Mouse (Mus musculus): Measurements from ENCODE around the gene Pih1d1.
"Not testable (repeated sequence)": the region's sequence is repeated elsewhere in the genome, so short reads cannot be mapped to it uniquely, and the experiment has no call there.

Pih1d1 gene

GRCm38 (mm10) chr7:45154096-45154992 lies at the start of gene Pih1d1, which contains the start of gene Aldh16a1:
Pih1d1 (plus strand) TSS chr7:45154303.
Aldh16a1 (minus strand) TSS chr7:45154584.
- peak; percentile 96 to 97 for DNase-seq (ENCODE audit: low spot score in 2 of 2)

GRCm38 (mm10) chr7:45104941-45105340 lies 49.2 kb upstream of the Pih1d1 start:
- DNase-seq (ENCODE audit: low spot score in 2 of 2), result no peak

DNA sequence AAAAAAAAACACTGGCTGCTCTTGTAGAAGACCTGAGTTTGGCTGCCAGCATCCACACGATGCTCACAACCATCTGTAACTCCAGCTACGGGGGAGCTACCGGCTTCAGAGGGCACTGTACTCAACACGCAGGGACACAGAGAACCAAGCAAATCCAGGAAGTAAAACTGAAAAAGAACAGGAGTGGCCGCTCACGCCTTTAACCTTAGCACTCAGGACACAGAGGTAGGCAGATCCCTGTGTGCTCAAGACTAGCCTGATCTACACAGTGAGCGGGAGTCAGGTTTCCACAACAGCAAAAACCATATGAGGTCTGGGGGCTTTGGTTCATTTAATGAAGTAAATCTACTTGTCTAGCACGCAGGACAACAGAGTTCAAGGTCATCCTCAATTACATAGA lies 48.6 kb upstream of the Pih1d1 start:
- no peak for DNase-seq (ENCODE audit: low spot score in 2 of 2)

DNA sequence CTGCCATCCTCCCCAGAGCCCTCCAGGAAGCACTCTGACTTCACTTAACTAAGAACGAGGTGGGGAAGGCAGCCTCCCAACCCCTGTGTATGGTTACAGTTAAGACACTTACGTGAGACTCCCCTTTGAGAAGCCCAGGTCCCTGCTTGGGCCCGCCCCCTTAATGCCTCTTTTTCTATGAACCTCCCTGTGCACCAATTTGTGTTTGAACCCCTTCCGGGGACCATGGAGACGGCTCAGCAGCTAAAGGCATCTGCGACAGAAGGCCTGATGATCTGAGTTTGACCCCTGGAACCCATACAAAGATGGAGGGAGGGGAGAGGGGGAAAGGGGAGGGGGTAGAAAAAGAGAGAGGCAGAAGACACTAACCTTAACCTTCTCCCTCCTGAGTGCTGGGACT lies 47.7 kb upstream of the Pih1d1 start:
- no peak for DNase-seq (ENCODE audit: low spot score in 2 of 2)

DNA sequence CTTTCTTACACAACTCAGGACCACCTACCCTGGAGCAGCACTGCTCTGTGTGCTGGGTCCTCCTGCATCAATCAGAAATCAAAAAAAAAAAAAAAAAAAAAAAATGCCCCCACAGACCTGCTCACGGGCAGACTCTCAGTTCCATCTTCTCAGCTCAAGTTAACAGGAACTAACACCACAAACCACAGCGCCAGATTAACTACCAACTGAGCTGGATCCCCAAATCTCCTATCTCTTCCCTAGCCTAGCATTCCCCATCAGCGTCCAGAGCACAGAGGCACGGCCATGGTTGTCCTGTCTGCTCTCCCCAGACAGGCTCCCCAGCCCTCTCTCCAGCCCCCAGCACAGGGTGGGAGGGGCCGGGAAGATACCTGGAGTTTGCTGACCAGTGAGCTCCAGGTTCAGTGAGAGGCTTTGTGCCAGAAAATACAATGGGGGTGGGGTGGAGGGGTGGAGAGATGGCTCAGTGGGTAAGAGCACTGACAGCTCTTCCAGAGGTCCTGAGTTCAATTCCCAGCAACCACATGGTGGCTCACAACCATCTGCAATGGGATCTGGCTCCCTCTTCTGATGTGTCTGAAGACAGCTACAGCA lies 47.0 kb upstream of the Pih1d1 start:
- no peak for DNase-seq (ENCODE audit: low spot score in 2 of 2)

DNA sequence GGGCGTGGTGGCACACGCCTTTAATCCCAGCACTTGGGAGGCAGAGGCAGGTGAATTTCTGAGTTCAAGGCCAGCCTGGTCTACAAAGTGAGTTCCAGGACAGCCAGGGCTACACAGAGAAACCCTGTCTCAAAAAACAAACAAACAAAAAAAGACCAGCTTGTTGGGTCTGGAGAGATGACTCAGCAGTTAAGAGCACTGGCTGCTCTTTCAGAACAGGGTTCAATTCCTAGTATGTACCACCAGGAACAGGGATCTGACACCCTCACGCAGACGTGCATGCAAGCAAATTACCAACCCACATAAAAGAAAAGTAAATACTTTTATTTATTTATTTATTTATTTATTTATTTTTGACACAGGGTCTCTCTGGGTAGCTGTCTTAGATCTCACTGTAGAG lies 44.0 kb upstream of the Pih1d1 start:
- not testable (repeated sequence) for DNase-seq (ENCODE audit: low spot score in 2 of 2)

GRCm38 (mm10) chr7:45111940-45112339 lies 42.2 kb upstream of the Pih1d1 start:
- no peak for DNase-seq (ENCODE audit: low spot score in 2 of 2)

DNA sequence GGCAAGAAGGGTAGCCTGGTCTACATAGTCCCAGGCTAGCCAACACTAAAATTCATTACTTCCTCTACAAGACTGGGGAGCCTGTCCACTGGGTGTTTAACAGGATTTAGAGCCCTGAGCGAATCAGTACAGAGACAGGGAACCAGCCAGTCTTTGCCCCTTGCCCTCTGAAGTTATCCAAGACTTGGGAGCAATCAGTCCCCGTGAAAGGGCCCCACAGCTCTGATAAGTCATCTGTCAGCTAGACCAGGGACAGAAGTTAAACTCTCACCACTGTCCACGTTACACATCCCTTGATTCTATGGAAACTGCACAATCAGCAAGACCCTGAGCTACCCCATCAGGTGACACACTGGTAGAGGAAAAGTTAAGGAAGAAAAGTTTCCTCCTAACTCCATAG lies 41.6 kb upstream of the Pih1d1 start:
- DNase-seq (ENCODE audit: low spot score in 2 of 2), result no peak

DNA sequence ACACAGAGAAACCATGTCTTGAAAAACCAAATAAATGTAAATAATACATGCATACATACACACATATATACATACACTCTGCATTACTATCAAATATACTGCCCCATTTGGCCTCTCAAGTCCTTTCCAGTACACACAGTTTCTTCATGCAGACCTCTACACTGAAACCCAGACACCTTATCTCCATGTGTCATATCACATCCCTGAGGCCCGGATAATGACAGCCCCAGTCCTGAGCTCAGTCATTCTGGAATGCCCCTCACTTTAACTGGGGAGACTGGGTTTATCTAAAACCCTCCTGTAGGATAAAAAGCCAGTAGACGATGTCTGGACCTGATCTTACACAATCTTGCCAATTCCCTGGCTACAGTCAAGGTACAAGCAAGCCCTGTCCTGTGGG lies 40.6 kb upstream of the Pih1d1 start:
- DNase-seq (ENCODE audit: low spot score in 2 of 2), result no peak

DNA sequence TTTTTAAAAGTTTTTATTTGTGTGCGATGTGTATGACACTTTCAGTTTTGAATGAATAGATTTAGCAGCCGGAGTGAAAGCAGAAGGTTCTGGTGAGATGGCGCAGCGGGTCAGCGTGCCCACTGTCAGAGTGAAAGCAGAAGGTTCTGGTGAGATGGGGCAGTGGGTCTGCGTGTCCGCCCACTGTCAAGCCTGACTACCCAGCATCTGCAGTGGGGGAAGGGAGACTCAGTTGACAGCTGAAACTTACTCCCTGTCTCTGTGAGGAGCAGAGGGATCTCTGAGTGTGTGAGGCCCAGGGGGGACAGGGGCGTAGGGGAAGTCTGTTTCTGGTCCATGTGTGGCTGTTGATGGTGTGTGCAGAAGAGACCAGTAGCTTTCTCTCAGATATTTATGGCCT lies 36.5 kb upstream of the Pih1d1 start:
- no peak for DNase-seq (ENCODE audit: low spot score in 2 of 2)

DNA sequence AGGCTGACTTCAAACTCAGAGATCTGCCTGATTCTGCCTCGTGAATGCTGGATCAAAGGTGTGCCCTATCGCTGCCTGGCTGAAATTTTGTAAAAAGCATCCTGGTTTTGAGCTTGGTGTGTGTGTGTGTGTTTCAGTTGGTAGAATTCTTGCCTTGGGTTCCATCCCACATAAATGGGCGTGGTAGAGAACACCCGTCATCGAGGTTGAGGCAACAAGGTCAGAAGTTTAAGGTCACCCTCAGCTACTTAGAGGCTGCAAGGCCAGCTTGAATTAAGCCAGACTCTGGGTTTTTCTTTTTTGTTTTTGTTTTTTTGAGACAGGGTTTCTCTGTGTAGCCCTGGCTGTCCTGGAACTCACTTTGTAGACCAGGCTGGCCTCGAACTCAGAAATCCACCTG lies 35.8 kb upstream of the Pih1d1 start:
- DNase-seq (ENCODE audit: low spot score in 2 of 2), result no peak

DNA sequence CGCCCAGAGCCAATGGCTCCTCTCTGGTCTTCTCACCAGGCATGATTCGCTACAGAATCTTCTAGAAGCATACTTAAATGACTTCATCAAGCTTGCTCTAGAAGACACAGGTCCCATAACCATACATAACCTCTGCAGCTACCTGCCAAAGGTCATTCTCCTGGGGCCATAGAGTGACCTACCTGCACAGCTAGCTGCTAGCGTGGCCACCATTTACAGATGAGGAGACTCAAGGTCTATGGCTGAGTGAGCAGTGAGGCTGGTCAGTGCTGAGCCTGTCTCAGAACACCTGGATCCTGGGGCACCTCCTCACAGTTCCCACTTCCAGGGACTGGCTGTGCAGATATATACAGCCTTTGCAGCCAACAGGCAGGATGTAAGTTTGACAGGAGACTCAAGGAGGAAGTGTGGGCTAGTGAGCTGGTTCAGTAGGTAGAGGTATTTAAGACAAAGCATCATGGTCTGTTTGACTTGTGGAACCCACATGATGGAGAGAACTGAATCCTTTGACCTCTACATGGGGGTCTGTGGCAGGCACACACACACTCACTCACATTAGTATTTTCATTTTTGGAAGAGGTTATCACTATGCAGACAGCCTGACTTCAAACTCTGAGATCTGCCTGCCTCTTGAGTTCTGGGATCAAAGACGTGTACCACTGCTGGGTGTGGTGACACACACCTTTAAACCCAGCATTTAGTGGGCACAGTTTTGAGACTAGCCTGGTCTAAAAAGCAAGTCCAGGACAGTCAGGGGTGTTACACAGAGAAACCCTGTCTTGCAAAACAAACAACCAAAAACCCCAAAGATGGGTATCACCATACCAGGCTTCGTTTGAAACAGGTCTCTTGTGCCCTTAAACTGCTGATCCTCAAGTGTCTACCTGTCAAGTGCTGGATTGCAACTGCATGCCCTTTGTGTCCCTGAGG lies 34.1 kb upstream of the Pih1d1 start:
- DNase-seq (ENCODE audit: low spot score in 2 of 2), result no peak

DNA sequence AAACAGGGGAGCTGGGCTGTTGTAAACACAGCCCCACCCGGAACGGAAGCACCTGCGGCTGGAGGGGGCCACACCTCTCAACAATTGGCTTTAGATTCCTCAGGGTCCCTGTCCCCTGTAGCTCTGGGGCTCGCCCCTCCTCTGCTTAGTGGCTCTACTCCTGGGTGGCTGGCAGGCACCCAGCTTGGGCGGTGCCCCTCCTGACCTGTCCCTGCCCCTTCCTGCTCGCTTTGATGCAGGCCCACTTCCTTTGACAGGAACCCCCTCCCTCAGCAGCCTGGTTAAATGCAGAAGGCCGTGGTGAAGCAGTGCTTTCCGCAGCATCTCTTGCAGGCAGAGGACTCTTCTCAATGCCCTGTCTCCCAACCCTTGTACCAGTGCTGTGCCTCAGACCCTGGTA lies 32.7 kb upstream of the Pih1d1 start:
- no peak for DNase-seq (ENCODE audit: low spot score in 2 of 2)

GRCm38 (mm10) chr7:45121966-45122365 lies 32.1 kb upstream of the Pih1d1 start:
- DNase-seq (ENCODE audit: low spot score in 2 of 2), result no peak

DNA sequence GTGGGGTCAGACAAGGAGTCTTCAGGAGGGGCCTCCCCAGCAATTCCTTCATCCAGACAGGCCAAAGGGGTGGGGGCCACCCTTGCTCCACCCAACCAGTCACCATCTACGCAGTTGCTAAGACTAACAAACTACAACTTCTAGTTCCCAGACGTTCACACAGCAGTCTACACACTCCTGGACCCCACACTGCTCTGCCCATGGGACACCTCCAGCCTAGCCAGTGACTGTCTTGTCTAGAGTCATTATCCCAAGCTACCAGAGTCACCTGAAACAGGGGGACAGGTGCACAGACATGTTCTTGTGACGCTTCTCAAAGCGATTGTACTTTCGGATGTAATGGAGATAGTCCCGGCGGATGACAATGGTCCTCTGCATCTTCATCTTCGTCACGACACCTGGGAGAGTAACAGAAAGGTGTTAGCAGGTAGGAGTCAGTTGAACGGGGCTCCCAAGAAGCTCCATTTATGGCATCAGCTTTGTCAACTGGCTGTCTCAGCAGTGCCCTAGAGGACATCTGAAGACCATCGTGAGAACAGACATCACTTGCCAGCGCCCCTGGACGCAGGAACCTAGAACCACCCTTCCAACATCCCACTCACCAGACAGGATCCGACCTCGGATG lies 31.4 kb upstream of the Pih1d1 start:
- no peak for DNase-seq (ENCODE audit: low spot score in 2 of 2)

DNA sequence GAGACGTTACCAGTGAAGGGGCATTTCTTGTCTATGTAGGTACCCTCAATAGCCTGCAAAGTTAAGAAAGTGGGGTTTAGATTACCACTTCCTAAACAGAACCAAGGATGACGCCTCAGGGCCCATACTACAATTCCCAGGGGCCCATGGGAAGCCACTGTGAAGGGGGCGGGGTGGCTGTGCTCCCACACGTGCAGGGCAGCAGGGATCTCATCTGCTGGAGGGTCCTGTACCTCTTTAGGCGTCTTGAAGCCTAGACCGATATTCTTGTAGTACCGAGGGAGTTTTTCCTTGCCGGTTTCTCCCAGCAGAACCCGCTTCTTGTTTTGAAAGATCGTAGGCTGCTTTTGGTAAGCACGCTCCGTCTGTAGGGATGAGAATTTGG lies 30.9 kb upstream of the Pih1d1 start:
- no peak for DNase-seq (ENCODE audit: low spot score in 2 of 2)

- DNase-seq (ENCODE audit: low spot score in 2 of 2), result peak; percentile 98 to 99
Observed at GRCm38 (mm10) chr7:45124224-45125143, 29.6 kb upstream of the Pih1d1 start, which contains the start of gene Rps11. Rps11 (minus strand) TSS chr7:45124439.

GRCm38 (mm10) chr7:45125144-45125600 lies 28.9 kb upstream of the Pih1d1 start:
- no peak for DNase-seq (ENCODE audit: low spot score in 2 of 2)

DNA sequence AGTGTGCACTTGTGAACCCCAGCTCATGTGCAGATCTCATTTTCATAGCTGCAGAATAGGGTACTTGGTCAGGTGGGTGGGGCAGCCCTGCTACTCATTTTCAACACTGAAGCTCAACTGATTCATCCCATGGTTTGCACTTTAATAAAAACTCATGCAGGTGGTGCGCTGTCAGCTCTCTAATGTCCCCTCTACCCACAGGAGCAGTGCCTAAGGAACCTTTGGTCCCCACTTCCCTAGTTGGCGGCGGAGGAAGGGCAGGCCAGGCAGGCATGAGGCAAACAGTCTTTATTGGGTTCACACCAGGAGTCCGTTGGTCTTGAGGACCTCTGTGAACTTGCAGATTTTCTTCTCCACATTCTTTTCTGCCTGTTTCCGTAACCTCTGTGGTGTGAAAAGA lies 28.5 kb upstream of the Pih1d1 start:
- DNase-seq (ENCODE audit: low spot score in 2 of 2), result not testable (repeated sequence)

GRCm38 (mm10) chr7:45126147-45126843 lies 27.8 kb upstream of the Pih1d1 start:
- DNase-seq (ENCODE audit: low spot score in 2 of 2), result no peak

Data from urinary bladder, postnatal 4 days (tissue).